Mouse (Mus musculus) heart, adult 2 months (tissue): ENCODE results near the gene Prkar2a.

Experiments
- CTCF ChIP-seq: fragments of 200-600 bp; IDR thresholded peaks from 2 replicates; pipeline ENCODE4 v1.8.1; 2022; ENCODE audit warnings: antibody characterized with exemption, mild to moderate bottlenecking, moderate library complexity
- EP300 ChIP-seq: fragments of 200-500 bp; IDR thresholded peaks from 2 replicates; pipeline ENCODE4 v1.6.1; 2011; ENCODE audit warnings: low read depth, low read length, control low read depth; ENCODE audit not compliant: insufficient read depth

GRCm38 (mm10) chr9:108780959-108781358 lies 91.8 kb downstream of the Prkar2a start:
- TF ChIP-seq EP300 (no peak), CTCF (no peak)
